Mouse (Mus musculus): ENCODE data around the gene Zfp385b.

Zfp385b gene

DNA sequence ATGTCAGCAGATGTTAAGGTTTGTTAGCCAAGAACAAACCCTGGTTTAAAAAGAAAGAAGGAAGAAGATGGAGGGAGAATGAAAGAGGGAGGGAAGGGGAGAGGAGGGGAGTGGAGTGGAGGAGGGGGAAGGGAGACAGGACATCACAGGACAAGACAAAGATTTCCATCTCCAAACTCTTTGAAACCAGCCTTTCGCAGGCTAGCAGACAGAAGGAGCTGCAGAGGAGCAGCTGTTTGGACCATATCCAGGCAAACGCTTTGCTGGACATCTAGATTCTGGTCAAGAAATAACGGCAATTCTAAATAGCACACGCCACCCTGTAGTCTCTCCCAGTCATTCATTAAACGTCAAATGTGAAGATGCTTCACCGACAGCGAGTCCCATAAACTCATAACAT, 38.0 kb downstream of the Zfp385b start:
- DNase-seq, result no peak

- DNase-seq, result no peak
Observed at GRCm38 (mm10) chr2:77777781-77778180, 41.7 kb downstream of the Zfp385b start.

DNA sequence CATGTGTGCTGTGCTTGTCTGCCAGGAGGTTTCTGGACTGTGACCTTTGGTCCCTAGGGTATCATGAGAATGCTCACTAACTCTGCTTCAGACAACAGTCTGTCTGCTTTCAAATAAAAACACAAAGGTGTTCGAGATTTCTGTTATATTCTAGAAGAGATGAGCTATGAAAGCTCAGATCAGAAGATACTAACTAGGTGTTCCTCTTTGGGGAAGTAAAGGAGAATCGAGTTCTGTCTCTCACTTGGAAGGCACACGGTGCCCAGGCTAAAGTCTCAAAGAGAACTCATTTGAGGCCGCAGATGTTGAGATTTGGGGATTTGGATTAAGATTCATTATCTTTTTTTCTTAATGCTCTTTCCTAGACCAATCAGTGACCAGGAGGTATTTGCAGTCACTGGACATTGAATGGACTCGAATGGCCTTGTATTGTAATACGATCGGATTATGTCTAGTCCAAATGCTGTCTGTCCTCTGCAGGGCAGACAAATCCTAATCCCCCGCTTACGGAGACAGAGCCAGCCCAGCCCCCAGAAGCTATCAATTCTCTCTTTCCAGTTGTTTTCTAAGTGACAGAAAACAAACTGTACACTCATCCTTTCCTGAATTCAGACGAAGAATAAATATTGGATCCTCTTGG, 42.3 kb downstream of the Zfp385b start:
- no peak for DNase-seq

DNA sequence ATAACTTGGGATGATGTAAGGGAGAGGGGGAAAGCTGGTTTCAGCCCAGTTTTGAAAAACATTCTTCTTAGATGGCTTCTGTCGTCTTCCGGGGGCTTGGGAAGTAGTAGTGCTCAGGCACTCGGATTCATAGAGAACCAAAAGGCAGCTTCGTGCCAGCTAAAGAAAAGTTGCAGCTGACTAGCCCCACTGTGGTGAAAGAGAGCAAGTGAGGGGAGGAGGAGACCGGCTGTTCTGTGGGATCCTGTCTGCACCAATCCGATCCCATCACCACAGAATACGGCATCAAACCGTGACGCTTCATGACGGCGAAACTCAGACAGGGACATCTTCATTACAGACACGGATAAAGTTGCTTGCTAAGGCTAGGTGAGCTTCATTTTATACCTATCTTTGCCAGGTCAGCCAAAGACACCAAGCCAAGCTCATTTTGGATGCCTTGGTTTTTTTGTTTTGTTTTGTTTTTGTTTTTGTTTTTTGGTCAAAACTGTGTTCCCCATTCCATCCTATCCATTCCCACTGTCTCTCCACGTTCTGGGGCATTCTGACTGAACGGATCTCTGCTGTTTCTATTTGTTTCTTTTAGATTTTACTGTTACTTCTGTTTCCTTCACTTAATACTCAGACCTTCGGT, 44.1 kb downstream of the Zfp385b start:
- no peak for DNase-seq

DNA sequence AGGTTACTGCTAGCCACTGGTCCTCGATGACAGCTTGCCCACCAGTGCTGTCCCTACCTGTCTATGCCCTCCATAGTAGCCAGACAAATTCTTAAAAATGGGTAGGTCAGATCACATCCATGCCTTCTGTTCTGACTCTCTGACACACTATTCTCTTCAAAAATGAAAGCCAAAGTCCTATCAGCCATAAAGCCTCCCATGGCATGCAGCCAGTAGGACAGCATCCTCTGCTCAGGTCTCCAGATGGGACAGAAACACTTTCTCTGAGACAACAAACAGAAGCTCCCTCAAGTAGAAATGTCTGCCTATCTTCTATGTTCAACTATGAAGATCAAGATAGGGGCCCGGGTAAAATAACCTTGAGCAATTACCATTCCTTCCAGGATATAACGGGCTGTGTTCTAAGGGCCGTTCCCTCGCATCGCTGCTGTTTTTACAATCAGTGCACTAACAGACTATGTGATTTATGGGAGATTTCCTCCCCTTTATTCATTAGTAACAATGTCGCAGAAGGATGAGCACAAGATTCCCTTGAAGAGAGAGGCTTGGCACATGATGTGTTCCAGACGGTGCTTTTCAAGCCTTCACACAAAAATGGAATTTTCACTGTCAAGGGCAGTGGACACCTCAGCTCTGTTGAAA, 49.3 kb downstream of the Zfp385b start:
- peak; percentile 77 for DNase-seq

DNA sequence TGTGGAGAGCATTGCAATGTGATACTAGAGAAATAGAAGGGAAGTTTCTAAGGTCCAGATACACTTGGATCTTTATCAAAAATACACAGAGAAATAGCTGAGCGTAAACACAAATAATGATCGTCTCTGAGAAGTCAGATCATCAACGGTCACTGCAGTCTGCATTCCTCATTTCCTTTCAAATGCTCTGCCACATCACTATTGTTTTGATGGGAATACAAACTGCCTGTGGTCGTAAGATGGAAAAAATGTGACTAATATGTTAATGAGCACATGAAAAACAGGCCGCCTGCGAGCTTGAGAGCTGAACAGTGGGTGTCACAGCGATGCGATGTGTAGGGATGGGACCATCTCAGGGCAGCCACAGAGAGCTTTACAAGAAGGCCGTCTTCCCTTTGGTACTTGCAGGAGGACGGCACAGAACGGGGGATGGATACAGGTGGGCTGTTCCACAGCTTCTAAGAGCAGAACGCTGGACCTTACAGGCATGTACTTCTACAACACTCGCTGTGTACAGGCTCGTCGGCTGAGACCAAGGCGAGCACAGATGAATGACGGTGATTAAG, 51.0 kb downstream of the Zfp385b start:
- DNase-seq, result no peak

DNA sequence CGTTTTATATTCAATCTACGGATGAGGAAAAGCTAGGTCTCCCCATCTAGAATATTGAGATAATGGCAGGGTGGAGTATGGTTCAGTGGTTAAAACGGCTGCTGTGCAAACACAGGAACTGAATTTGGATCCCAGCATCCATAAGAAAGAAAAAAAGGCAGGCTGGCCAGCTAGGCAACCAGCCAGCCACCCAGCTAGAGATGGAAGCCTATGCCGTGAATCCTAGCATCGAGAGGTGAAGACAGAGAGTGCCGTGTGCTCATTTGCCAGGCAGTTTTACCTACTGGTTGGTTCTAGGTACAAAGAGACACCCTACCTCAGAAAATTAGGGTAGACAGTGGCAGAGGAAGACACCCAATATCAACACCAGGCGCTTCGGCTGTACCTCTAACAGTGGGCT, 57.5 kb downstream of the Zfp385b start:
- DNase-seq, result peak; percentile 74

DNA sequence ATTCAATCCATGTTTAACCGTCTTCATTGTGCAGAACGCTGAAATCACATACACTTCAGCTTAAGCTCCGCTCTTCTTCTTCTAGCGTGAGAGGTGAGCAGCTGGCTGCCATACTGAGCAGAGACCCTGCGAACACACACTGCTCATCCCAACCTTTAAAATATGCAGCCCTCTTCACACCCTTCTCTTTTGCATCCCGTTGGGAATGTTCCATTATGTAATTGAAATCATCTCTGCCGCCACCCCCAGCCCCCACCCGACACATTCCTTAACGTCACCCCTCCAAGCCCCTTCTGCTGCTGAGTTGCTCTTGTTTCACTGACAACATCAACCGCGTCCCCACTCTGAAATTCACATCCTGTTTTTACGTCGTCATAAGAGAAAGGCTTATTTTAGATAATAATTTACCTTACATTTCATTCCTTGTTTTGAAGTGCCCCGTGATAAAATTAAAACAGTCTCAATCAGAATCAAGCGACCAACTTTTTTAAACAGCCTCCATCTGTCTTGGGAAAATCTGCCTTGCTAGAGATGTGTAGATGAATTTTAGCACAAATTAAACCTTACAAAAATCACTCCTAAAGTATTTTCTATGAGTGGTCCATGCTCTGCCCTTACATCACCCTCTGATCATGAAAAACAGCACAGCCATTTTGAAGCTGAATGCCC, 60.9 kb downstream of the Zfp385b start:
- DNase-seq, result no peak

DNA sequence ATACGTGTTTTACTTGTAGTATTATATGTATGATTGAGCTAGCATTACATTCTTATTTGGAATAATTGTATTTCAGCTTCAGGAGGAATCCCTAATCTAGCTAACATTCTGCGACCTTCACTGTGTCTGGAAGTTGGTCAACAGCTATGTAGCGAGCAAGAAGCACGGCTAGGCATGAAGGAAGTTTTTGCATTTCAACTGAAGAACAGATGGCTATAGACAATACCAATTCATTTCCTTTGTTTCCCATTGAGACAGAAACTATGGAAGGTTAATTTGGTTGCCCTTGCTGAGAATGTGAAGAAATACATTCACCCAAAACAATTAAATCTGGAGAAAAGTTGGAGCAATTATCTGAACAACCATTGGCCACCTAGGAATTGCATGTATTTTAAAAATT, 66.9 kb downstream of the Zfp385b start:
- DNase-seq, result no peak

GRCm38 (mm10) chr2:77749631-77750030, 69.8 kb downstream of the Zfp385b start:
- DNase-seq, result no peak

DNA sequence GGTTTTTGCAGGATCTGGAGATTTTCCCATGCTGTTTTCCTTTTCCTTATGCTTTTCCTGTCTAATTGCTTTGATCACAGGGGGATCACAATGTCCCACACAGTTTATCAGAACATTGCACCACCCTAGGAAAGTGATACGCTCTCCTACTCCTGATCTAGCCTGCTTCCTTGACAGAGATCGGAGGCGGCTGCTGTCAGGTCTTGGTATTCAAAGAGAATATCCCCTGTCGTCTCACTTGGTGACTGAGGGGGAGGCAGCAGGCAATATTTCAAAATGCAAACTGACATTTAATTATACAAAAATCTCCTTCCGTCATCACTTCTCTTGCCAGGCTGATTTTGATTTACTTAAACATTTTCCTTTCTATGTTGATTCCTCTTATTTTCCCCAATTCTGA, 73.0 kb downstream of the Zfp385b start:
- no peak for DNase-seq

DNA sequence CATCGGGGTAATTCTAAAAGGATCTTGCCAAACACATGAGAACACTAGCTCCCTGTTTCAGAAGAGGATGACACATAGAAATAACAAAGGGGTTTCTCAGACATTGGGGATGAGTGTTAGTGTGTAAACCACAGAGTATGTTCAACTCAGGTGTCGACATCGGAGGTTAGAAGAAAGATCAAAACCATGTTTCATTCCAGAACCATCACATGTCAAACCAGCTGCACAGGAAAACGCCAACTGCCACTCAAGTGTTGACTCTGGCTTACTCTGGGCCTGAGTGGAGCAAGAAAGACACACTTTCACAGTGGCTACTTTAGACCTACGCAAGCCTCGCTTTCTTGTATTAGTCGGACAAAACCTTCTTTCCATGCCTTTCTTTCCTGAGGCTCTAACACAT, 74.2 kb downstream of the Zfp385b start:
- DNase-seq, result no peak

DNA sequence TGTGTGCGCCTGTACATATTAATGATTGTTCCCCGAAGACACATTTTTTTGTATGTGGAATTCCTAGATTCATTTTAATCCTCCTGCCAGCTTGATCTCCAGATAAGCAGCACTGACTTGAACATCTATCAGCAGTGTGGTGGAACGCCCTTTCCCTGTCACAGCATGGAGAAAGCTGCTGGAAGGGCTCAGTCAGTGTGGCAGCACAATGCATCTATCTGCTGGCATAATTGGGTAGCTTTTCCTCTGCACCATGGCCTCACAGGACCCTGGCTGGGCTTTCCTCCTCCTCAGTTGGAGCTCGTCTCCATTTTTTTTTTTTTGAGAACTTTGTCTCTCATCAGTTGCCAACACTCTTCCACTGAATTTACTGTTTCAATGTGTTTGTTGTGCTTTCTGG, 77.1 kb downstream of the Zfp385b start:
- DNase-seq, result peak; percentile 7

DNA sequence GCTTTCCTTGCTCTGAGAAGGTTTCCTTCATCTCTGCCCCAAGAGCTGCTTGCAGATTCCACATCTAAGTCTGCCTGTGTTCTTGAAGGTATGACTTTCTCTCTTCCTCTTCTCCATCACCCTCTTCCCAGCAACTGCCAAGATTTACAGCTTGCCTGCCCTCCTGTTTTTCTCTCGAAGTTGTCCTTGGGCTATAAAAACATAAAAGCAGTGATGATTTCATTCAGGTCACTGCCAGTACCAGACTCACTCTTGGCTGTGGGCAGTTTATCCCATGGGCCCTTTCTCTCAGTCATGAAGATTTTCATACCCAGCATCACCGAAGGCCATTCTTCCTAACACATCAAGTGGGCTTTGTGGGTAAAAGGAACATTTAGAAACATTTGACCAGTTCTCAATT, 89.2 kb downstream of the Zfp385b start:
- DNase-seq, result no peak

DNA sequence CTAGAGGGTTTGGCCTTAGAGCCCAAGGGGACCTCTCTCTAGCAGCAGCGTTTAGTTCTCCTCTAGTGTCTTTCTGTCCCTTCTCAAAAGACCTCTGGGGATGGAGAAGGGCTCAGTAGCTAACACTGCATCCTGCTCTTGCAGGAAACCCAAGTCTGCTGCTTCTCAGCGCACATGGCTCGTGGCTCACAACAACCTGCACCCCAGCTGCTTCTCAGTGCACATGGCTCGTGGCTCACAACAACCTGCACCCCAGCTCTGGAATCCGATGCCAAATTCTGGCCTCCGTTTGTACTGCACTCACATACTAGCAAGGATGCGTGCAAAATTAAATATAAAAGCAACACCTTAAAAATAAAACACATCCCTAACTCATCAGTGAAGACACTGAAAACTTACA, 92.6 kb downstream of the Zfp385b start:
- DNase-seq, result no peak

DNA sequence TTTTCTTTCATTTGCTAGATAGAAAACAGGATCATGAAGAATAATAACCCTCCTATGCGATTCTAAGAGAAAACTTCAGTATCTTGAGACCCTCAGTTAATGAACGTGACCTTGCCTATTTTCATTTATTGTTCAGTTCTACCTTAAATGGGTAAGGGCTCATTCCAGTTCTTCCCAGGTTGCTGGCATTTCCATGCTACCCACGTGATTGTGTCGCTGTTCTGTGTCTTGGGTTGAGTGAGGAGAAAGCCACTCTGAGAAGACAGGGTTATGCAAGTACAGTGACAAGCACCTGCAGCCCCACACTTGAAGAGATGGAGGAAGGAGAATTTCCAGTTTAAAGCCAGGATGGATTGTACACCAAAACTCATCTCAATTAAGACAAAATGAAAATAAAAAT, 98.6 kb downstream of the Zfp385b start:
- DNase-seq, result no peak

- DNase-seq, result no peak
Observed at GRCm38 (mm10) chr2:77716367-77716766, 103.1 kb downstream of the Zfp385b start.

GRCm38 (mm10) chr2:77713886-77714285, 105.6 kb downstream of the Zfp385b start:
- DNase-seq, result no peak

DNA sequence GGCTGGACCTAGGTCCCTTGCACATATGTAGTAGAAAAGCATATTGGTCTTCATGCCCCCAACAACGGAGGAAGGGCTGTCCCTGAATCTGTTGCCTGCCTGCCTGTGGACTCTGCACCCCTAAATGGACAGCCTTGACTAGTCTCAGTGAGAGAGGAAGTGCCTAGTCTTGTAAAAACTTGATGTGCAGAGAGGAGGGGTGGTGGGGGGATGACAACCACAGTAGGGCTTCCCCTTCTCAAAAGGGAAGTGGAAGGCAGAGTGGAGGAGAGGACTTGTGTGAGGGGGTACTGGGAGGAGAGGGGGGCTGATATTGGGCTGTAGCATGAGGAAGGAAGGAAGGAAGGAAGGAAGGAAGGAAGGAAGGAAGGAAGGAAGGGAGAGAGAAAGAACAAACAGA, 107.7 kb downstream of the Zfp385b start:
- DNase-seq, result no peak

- DNase-seq, result peak; percentile 45
Observed at GRCm38 (mm10) chr2:77709206-77709794, 110.1 kb downstream of the Zfp385b start.

DNA sequence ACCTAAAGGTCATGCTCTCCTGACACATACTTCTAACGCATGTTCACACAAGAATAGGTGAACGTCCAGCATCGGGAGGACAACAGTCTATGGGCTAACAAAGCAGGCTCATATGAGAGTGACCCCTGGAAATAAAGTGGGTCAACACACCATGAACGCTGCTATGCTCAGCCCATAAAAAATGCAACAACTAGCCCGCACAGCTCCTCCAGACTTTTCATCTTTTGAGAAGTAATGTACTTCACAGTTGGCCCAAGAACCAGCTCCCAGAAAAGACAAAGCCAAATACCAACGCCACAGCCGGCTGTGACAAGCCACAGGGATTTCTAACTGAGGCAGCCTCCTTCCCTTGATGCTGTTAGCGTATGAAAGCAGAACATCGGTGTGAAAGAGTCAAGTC, 112.3 kb downstream of the Zfp385b start:
- no peak for DNase-seq

GRCm38 (mm10) chr2:77705476-77705875, 114.0 kb downstream of the Zfp385b start:
- no peak for DNase-seq

DNA sequence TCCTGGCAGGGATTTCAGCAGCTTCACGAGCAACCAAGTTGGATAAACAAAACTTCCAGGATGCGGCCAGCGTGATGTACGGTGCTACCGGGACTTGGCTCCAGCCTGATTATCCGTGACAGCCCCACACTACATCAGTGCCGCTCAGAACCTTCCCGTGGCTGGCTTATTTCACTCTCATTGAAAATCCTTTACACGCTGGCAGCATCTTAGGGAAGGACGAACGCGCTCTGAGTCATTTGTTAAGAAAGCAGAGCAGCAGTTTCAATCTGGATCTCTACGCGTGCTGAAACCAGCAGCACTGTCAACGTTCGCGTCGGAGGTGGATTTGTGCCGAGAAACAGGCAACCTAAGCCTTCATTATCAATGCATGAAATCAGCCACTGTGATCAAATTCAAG, 116.4 kb downstream of the Zfp385b start:
- no peak for DNase-seq
